Mouse (Mus musculus) neural tube, embryonic 14.5 days (tissue): ENCODE results near the gene Nfkbiz. TPM values are rescaled to one million over a fixed set of nuclear protein-coding genes. Genes with fewer than 3 reads are reported as not detected.
"Not testable (repeated sequence)": the region's sequence is repeated elsewhere in the genome, so short reads cannot be mapped to it uniquely, and the experiment has no call there.

ENCODE experiments used
- ATAC-seq: fragments of 200-750 bp; cut with Nextera tagmentation; 2 replicates; pipeline ENCODE4 v1.8.0; 2017; ENCODE audit warnings: low read depth, mild to moderate bottlenecking, moderate TSS enrichment, moderate library complexity
- H3K27ac ChIP-seq: fragments of 300-500 bp; sonication (generic); 2 replicates; pipeline ENCODE4 v1.5.1; 2014; ENCODE audit warnings: low read depth, mild to moderate bottlenecking, control low read depth, low read length, moderate library complexity, mixed read lengths
- H3K27me3 ChIP-seq: fragments of 300-500 bp; sonication (generic); 2 replicates; pipeline ENCODE4 v1.6.1; 2014; ENCODE audit warnings: low read length; ENCODE audit not compliant: control insufficient read depth, insufficient read depth
- H3K36me3 ChIP-seq: fragments of 300-500 bp; sonication (generic); 2 replicates; pipeline ENCODE4 v1.6.1; 2014; ENCODE audit warnings: low read length, mixed read lengths; ENCODE audit not compliant: control insufficient read depth, insufficient read depth
- H3K4me1 ChIP-seq: fragments of 300-500 bp; sonication (generic); 2 replicates; pipeline ENCODE4 v1.6.1; 2014; ENCODE audit warnings: low read length; ENCODE audit not compliant: control insufficient read depth, insufficient read depth
- H3K4me2 ChIP-seq: fragments of 300-500 bp; sonication (generic); 2 replicates; pipeline ENCODE4 v1.6.1; 2014; ENCODE audit warnings: mild to moderate bottlenecking, low read depth, low read length, control low read depth
- H3K4me3 ChIP-seq: fragments of 300-500 bp; sonication (generic); 2 replicates; pipeline ENCODE4 v1.5.1; 2014; ENCODE audit warnings: low read depth, low read length, control low read depth, mixed read lengths
- H3K9ac ChIP-seq: fragments of 300-500 bp; sonication (generic); replicated peaks from 2 replicates; pipeline ENCODE4 v1.6.1; 2014; ENCODE audit warnings: low read depth, mild to moderate bottlenecking, control low read depth, low read length, mixed read lengths
- H3K9me3 ChIP-seq: fragments of 300-500 bp; sonication (generic); 2 replicates; pipeline ENCODE4 v1.6.1; 2016; ENCODE audit warnings: low read length; ENCODE audit not compliant: control insufficient read depth
- WGBS: fragments of 180-500 bp; shearing (Covaris S2); extraction: QIAGEN DNeasy Blood & Tissue Kit; methylation state at CpG from one replicate; pipeline ENCODE4 v1.1.7; 2014; 5-methylcytosine and 5-hydroxymethylcytosine counted together
- polyA plus RNA-seq: library from polyadenylated mRNA; unstranded; fragments of >200 nt; fragmentation: Nextera tagmentation; extraction: Ambion mirVana; gene quantifications from 2 replicates; pipeline ENCODE4 v1.2.1, GENCODE M21; 2014

The Nfkbiz gene
- polyA plus RNA-seq, 1 experiment from 2014 or later = 1.8 TPM

- peak overlapping the region; percentile 63 for H3K9ac ChIP-seq
- H3K27me3 ChIP-seq = no peaks in the 10 kb centered on the region
- H3K27ac ChIP-seq = no peak overlapping the region; the same call in 1 of the 2 replicates
- 6% methylated on average over 3 of the region's 3 CpGs for WGBS
- peak overlapping the region; percentile 75 for H3K4me2 ChIP-seq
- no peaks in the 10 kb centered on the region for H3K36me3 ChIP-seq
- peak overlapping the region; percentile 58 for H3K4me3 ChIP-seq
- no peaks in the 10 kb centered on the region for H3K9me3 ChIP-seq
- H3K4me1 ChIP-seq = 0 out of 2 replicates have a peak, but pooled peaks cover 5% of the 10 kb centered on the region
- no peak for ATAC-seq
These were observed 580 bp downstream of the Nfkbiz start for GRCm38 (mm10) chr16:55838129-55838509.

- not testable (repeated sequence) for H3K27me3 ChIP-seq, ATAC-seq, H3K9me3 ChIP-seq, H3K9ac ChIP-seq, H3K27ac ChIP-seq, H3K4me1 ChIP-seq, H3K36me3 ChIP-seq, H3K4me3 ChIP-seq
- H3K4me2 ChIP-seq = peak overlapping the region; percentile 75; the same call in 1 of the 2 replicates
- WGBS = 91% methylated on average over 8 of the region's 8 CpGs
These were observed 1.0 kb downstream of the Nfkbiz start for GRCm38 (mm10) chr16:55837653-55838052.

- no peaks in the 10 kb centered on the region for H3K9me3 ChIP-seq
- 78% methylated on average over 2 of the region's 2 CpGs for WGBS
These were observed 1.5 kb downstream of the Nfkbiz start for GRCm38 (mm10) chr16:55837168-55837567.

GRCm38 (mm10) chr16:55835798-55836197 is 2.9 kb downstream of the Nfkbiz start:
- no peak overlapping the region for H3K4me2 ChIP-seq
- no peak overlapping the region for H3K4me3 ChIP-seq
- H3K27me3 ChIP-seq = no peaks in the 10 kb centered on the region
- 0 out of 2 replicates have a peak, but pooled peaks cover 5% of the 10 kb centered on the region for H3K4me1 ChIP-seq
- no peaks in the 10 kb centered on the region for H3K9me3 ChIP-seq
- no peaks in the 10 kb centered on the region for H3K36me3 ChIP-seq
- ATAC-seq = no peak
- H3K9ac ChIP-seq = no peak overlapping the region
- no peak overlapping the region for H3K27ac ChIP-seq

More at GRCm38 (mm10) chr16:55837168-55837567, 1.5 kb downstream of the Nfkbiz start:
- Histone ChIP-seq H3K27ac (no peak overlapping the region), H3K36me3 (no peaks in the 10 kb centered on the region), H3K27me3 (no peaks in the 10 kb centered on the region), H3K4me2 (no peak overlapping the region), H3K9ac (no peak overlapping the region), H3K4me3 (no peak overlapping the region), H3K4me1 (0 out of 2 replicates have a peak, but pooled peaks cover 5% of the 10 kb centered on the region)
- ATAC-seq = no peak

- no peak for ATAC-seq
- Histone ChIP-seq H3K9ac (no peak overlapping the region), H3K27me3 (no peaks in the 10 kb centered on the region), H3K4me2 (no peak overlapping the region), H3K4me3 (no peak overlapping the region), H3K9me3 (no peaks in the 10 kb centered on the region), H3K4me1 (0 out of 2 replicates have a peak, but pooled peaks cover 5% of the 10 kb centered on the region), H3K36me3 (no peaks in the 10 kb centered on the region), H3K27ac (no peak overlapping the region)
- WGBS = 96% methylated on average over 8 of the region's 8 CpGs
These were observed 6.1 kb downstream of the Nfkbiz start for GRCm38 (mm10) chr16:55832617-55833016.

GRCm38 (mm10) chr16:55832040-55832439 is 6.7 kb downstream of the Nfkbiz start:
- H3K27me3 ChIP-seq = no peaks in the 10 kb centered on the region
- H3K9me3 ChIP-seq = no peaks in the 10 kb centered on the region
- H3K36me3 ChIP-seq = no peaks in the 10 kb centered on the region
- no peak for ATAC-seq
- H3K4me3 ChIP-seq = no peak overlapping the region
- no peak overlapping the region for H3K4me2 ChIP-seq
- 0 out of 2 replicates have a peak, but pooled peaks cover 5% of the 10 kb centered on the region for H3K4me1 ChIP-seq
- WGBS = 99% methylated on average over 6 of the region's 6 CpGs
- no peak overlapping the region for H3K9ac ChIP-seq
- H3K27ac ChIP-seq = no peak overlapping the region

GRCm38 (mm10) chr16:55831451-55831850 is 7.2 kb downstream of the Nfkbiz start:
- no peak overlapping the region for H3K9ac ChIP-seq
- no peaks in the 10 kb centered on the region for H3K9me3 ChIP-seq
- no peak overlapping the region for H3K4me2 ChIP-seq
- H3K27me3 ChIP-seq = no peaks in the 10 kb centered on the region
- H3K27ac ChIP-seq = no peak overlapping the region
- WGBS = 97% methylated on average over 1 of the region's 1 CpGs
- H3K4me1 ChIP-seq = 0 out of 2 replicates have a peak, but pooled peaks cover 5% of the 10 kb centered on the region
- ATAC-seq = no peak
- no peak overlapping the region for H3K4me3 ChIP-seq
- H3K36me3 ChIP-seq = no peaks in the 10 kb centered on the region

- WGBS = 38% methylated on average over 11 of the region's 11 CpGs
- Histone ChIP-seq H3K4me2 (no peak overlapping the region), H3K9me3 (no peaks in the 10 kb centered on the region), H3K36me3 (no peaks in the 10 kb centered on the region), H3K27ac (no peak overlapping the region), H3K27me3 (no peaks in the 10 kb centered on the region), H3K4me3 (no peak overlapping the region), H3K9ac (no peak overlapping the region), H3K4me1 (peaks cover 9% of the 10 kb centered on the region)
- no peak for ATAC-seq
These were observed 15.1 kb downstream of the Nfkbiz start for GRCm38 (mm10) chr16:55823398-55824155.

GRCm38 (mm10) chr16:55822741-55823397 is 15.8 kb downstream of the Nfkbiz start:
- WGBS = 45% methylated on average over 18 of the region's 18 CpGs
- no peak overlapping the region for H3K9ac ChIP-seq

More at GRCm38 (mm10) chr16:55822741-55823397, 15.8 kb downstream of the Nfkbiz start:
- no peak overlapping the region for H3K27ac ChIP-seq
- H3K27me3 ChIP-seq = no peaks in the 10 kb centered on the region
- no peak for ATAC-seq
- H3K4me2 ChIP-seq = peak overlapping the region; percentile 88; the same call in 1 of the 2 replicates
- peak overlapping the region; percentile 82 for H3K4me3 ChIP-seq
- H3K36me3 ChIP-seq = no peaks in the 10 kb centered on the region
- H3K4me1 ChIP-seq = peaks cover 9% of the 10 kb centered on the region
- no peaks in the 10 kb centered on the region for H3K9me3 ChIP-seq
